Mouse (Mus musculus) gastrocnemius, postnatal 36 days (tissue): ENCODE results near the gene Atg10. TPM values are rescaled to one million over a fixed set of nuclear protein-coding genes. Genes with fewer than 3 reads are reported as not detected.
A peak's percentile ranks its signal among the peaks of the same experiment; 100 is the strongest.
"Not testable (repeated sequence)": the region's sequence is repeated elsewhere in the genome, so short reads cannot be mapped to it uniquely, and the experiment has no call there.

ENCODE experiments used
- DNase-seq, 2 experiments: peaks; one replicate each; pipeline ENCODE4 v3.0.0; 2022
- intact Hi-C: fragments of 180-260 bp; cut with DNase I; formaldehyde crosslinking; loops from one replicate; pipeline ENCODE4 v1.15.1; 2025
- total RNA-seq, 2 experiments: library from RNA; stranded (reverse); gene quantifications; 2 replicates each; pipeline ENCODE4 v1.2.3; 2021

Atg10 gene
- total RNA-seq, 2 experiments from 2014 or later: 7.9 to 11.1 TPM

DNA sequence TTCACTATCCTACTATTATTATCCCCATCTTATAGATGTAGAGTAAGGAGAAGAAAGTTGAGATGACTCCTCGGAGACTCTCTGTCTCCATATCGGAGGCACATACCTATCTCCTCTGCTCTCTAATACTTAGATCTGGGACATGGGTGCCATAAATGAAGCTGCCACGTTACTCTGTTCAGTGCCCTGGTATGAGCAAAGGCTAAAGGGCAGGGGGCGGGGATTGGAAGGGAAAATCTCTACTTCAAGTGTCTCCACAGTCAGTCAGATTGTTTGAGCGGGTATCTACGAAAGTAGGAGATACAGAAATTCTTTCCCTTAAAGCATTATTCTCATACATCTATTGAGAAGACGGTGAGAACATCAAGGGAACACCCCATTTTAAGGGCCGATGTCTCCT lies 257.8 kb downstream of the Atg10 start:
- no peak for DNase-seq
- intact Hi-C loops: loop anchor here (10.0 kb wide), 3 partner anchors 399 to 679 kb away; partner anchors contain the start of gene Ssbp2

DNA sequence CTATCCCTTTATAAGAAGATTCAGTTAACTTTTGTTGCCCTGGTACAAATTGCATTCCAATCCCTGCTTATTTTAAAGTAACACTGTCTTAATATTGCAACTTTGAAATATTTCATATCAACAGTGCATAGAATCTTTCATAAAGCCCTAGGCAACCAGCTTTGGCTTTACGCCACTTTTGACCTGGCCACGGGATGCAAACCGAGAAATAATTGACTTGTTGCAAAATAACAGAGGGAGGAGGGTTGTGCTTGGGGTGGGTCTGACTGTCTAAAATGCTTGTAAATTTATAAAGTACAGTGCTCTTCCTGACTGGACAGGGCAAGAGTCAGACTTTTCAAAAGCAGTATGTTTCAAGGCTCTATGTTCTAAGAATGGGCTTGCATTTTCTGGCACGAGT lies 259.3 kb downstream of the Atg10 start:
- intact Hi-C loops: loop anchor here (10.0 kb wide), 3 partner anchors 400 to 680 kb away; partner anchors contain the start of gene Ssbp2
- no peak for DNase-seq

DNA sequence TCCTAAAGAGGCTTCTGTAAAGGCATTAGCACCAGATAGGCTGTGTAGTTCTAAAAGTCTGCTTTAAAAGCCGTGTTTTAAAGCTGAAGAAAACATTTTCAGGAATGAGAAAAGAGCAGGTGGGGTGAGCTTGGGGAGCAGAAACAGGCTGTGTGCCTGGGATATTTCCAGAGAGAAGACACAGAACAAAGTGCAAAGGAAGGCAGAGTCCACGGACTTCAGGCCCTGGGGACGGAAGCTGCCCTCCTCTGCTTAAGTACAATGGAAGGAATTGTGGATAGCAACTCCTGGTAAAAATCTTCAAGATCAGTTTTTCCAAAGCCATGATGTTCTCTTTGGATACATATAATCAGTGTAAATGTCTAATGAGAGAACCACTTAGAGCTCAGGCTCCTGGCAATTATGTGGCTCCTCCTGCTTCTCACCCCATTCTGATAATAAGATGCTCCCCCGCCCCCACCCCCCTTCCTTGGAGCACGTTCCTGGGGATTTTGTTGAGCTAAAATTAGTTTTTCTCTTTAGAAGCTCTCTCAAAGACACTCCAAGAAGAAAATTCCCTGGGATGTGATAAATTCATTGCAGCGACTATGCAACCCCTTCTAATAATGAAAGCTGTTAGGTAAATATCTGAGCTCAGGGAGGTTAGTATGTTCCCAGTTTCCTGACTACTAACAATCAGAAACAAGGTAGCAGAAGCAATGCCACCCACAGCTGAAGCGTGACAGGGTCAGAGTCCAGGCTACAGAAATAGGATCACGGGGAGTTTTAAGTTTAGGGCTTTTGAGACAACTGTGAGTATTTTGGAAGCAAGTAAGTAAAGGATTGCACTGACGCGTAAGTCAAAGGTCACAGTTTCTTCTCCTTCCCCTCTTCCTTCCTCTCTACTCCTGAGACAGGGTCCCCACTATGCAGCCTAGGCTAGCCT lies 260.7 kb downstream of the Atg10 start:
- no peak for DNase-seq
- intact Hi-C loops: loop anchor here (10.0 kb wide), 3 partner anchors 402 to 682 kb away; partner anchors contain the start of gene Ssbp2

DNA sequence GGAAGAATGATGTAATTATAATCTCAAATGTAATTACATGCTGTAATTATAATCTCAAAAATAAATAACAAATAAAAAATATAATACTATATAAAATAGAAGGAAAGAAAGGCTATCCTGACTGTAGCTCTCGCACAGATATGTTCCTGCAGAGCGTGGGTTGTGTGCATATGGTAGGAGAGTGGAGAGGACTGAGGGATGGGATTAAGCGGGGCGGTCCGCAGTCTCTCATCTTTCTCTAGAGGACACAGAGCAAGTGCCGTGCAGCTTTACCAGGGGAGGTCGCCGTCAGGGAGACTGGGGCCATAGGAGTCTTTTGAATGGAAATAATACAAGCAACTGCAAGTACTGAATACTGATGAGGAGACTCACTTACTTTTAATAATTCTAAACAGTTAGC lies 263.2 kb downstream of the Atg10 start:
- intact Hi-C loops: loop anchor here (10.0 kb wide), 3 partner anchors 404 to 684 kb away; partner anchors contain the start of gene Ssbp2
- DNase-seq: no peak

DNA sequence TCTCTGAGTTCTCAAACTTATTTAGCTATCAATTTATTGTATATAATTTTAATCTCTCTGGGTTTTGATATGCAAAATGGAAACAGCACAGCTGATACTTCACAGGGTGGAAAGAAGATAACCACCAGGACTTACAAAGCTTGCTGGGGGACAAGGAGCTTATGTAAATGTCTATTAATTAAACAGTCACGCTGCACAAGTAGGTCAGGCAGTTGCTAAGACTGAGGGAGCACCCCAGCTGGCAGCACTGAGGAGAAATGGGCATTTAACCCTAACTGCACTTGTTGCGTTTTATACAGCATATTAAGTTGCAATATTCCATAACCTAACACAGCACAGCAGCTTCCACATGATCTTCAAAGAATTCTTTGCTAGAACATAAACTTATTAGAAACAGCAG lies 264.9 kb downstream of the Atg10 start:
- intact Hi-C loops: no loop called here
- DNase-seq: no peak

DNA sequence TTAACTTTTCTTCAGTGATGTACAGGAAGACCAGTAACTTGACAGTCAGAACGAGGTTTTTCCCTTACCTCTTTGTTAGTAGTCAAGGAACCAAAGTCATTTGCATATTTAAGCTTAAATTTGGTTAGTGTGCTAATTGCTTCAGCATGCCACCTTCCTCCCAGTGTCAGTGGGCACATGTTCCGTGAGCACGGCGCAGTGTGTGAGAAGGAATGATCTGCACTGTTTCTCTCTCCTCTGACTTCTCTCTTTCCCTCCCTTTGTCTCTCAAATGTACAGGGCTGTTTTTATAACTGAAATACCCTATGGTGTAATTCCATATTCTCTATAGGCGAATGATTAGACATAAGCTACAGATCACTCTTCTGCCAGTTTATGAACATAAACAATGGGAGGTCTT lies 284.2 kb downstream of the Atg10 start:
- DNase-seq: no peak
- intact Hi-C loops: loop anchor here (10.0 kb wide), 1 partner anchor 525 kb away; the partner anchor contains the start of gene Ssbp2

DNA sequence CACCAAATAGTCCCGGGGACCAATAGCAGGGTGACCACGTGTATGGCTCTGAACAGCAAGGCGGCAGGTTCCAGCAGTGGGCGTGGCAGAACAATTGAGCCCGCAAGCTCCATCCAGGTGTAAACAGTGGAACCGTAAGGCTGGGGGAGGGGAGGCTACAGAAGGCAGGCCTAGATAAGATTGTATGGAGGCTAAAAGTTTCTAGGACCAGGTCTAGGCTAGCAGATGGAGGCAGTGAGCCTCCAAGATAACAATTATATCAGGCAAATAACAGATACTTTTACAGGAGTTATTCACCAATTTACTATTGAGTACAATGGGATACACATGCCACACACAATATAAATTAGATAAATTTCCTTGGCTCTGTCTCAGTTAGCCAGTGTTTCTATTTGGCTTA lies 284.6 kb downstream of the Atg10 start:
- intact Hi-C loops: loop anchor here (10.0 kb wide), 1 partner anchor 526 kb away; the partner anchor contains the start of gene Ssbp2
- DNase-seq: no peak

DNA sequence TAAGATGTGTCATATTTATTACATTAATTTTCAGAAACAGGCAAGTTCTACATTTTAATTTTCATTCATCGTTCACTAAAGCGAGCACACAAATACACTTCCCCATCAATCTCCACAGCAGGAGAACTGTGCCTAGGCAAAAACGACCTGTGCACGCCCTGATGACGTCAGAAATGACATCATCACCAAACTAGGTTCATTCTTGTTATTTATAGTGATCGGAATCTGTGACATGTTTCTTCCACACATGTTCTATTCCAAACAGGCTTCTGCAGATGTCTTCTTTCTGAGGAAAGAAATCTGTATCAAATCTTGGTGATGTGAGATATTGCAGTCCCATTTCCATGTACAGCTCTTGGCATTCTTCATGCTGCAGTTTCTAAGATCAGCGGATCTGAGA lies 287.9 kb downstream of the Atg10 start:
- intact Hi-C loops: loop anchor here (10.0 kb wide), 1 partner anchor 529 kb away; the partner anchor contains the start of gene Ssbp2
- DNase-seq: no peak

DNA sequence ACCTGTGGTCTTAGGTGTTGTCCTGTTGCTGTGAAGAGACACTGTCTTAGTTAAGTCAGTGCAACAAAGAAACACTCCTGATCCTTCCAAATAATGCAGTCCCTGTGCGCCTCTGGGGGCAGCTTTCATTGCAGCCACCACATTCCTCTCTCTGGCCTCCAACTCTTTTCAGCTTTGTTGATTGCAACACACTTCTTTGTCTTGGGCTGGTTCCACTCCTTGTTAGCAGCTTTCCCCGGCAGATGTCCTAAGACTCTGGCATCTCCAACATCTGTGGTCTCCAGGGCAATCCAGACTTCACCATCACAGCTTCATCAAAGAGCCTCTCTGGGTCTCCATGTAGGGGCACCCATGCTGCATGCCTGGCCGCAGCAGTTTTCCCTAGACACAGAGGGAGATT lies 290.5 kb downstream of the Atg10 start:
- intact Hi-C loops: loop anchor here (5.0 to 10.0 kb wide), 2 partner anchors 532 to 704 kb away; partner anchors contain the start of gene Ssbp2
- DNase-seq: peak in 1 of 2 experiments; percentile 7

DNA sequence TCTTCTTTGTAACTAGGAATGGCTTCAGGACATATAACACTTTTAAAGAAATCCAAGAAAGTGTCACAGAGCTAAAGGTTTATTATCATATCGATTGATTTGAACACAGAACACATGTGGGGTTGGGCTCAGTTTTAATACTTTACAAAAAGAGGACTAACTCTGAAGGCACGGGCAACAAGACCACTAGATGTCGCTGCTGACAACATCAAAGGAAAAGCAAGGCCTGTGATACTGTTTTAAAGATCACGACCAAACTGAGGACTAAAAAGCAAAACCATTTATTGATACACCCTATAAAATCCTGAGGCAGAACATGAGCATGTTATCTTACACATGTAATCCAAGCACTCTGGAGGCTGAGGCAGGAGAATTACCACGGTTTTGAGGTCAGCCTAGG lies 293.9 kb downstream of the Atg10 start:
- intact Hi-C loops: loop anchor here (5.0 to 10.0 kb wide), 2 partner anchors 535 to 707 kb away; partner anchors contain the start of gene Ssbp2
- DNase-seq: peak; percentile 25 to 56

DNA sequence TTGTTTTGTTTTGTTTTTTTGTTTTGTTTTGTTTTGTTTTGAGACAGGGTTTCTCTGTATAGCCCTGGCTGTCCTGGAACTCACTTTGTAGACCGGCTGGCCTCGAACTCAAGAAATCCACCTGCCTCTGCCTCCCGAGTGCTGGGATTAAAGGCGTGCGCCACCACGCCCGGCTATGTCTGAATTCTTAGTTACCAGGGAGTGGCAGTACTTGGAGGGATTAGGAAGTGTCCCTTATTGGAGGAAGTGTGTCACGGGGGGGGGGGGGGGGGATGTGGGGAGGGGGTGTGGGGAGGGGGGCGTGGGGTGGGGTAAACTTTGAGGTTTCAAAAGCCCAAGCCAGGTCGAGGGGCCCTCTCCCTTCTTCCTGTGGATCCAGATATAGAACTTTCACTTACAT lies 295.5 kb downstream of the Atg10 start:
- intact Hi-C loops, DNase-seq: not testable (repeated sequence)

DNA sequence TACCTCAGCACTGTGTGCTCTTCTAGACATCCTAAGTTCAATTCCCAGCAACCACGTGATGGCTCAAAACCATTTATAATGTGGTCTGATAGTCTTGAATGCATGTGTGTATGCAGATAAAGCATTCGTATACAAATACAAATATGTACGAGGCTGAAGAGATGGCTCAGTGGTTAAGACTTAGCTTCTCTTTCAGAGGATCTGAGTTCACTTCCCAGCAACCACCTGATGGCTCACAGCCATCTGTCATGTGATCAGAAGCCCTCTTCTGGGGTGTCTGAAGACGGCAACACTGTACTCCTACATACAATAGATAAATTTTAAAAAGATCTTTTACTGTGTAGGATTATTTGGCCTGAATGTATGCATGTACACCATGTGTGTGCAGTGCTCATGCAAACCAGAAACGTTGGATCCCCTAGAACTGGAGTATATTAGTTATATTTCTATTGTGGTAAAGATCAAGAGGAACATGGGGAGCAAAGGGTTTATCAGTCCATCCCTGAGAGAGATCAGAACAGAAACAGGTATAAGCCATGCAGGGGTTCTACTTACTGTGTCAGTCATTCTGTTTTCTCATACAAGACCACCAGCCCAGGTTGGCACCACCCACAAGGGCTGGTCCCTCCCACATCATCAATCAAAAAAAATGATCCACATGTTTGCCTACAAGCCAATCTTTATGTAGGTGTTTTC lies 296.7 kb downstream of the Atg10 start:
- no peak for DNase-seq
- intact Hi-C loops: no loop called here

DNA sequence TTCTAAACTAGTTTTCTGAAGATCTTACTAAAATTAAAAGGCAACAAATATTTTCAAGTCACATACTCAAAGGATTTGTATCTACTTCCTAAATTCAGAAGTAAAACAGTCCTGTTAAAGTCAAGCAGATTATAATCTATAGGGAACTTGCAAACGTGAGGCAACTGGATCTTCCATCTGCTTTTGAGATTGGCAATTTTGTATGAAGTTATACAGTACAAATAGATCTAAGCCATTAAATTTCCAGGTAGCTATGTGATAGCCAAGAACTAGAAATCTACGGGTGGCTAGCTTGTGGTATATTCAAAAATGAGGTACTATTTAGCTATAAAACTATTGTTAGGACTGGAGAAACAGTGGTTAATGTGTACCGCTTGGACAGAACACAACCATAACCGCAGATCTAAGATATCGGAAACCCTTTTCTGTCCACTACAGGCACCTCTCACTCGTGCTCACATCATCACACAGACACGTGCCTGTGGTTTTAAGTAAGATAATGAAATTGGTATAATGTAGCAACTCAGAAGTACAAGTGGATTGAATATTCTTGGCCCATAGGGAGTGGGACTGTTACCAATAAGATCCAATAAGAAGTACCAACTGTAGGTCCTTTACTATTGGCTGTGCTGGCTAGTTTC lies 297.5 kb downstream of the Atg10 start:
- DNase-seq: no peak
- intact Hi-C loops: no loop called here

DNA sequence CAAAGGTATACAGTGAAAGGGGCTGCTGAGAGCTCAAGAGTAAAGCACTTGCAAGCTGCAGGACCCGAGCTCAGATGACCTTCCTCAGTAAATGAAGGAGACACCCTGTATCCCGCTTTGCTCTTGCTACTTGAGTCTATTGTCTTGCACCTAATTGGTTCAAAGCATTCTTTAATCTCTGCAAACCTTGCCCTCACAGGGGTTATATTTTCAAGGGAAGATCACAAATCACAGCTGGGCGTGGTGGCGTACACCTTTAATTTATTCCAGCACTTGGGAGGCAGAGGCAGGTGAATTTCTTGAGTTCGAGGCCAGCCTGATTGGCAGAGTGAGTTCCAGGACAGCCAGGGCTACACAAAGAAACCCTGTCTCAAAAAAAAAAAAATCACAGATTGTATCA lies 298.6 kb downstream of the Atg10 start:
- intact Hi-C loops: no loop called here
- DNase-seq: no peak

DNA sequence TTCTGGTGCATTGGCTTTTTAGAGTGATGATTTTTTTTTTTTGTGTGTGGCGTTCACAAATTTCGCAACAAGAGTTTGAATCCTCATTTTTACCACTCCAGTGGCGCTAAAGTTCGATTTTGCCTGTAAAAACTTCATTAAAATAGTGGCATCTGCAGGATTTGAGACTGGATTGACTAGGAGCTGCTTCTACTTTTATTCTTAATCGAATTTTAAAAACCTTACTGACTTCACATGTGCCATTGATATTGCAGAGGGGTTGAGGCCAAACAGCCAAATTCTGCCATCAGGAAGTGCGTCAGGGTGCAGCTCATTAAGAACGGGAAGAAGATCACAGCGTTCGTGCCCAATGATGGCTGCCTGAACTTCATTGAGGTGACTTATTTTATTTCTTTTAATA lies 299.7 kb downstream of the Atg10 start:
- no peak for DNase-seq
- intact Hi-C loops: no loop called here

DNA sequence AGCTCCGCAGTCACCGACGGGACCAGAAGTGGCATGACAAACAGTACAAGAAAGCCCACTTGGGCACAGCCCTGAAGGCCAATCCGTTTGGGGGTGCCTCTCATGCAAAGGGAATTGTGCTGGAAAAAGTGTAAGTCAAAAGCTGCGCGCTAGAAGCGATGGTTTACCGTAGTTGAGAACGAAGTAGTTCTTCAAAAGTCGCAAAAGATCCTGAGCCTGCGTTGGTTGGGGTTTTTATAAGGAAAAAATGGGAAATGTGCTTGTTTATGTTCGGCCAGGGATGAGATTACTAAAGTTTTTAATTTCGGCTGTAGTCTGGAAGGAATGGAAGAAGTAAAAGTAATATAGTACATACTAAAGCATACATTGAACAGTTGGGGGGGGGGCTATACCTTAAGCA lies 300.2 kb downstream of the Atg10 start:
- intact Hi-C loops: not testable (repeated sequence)

DNA sequence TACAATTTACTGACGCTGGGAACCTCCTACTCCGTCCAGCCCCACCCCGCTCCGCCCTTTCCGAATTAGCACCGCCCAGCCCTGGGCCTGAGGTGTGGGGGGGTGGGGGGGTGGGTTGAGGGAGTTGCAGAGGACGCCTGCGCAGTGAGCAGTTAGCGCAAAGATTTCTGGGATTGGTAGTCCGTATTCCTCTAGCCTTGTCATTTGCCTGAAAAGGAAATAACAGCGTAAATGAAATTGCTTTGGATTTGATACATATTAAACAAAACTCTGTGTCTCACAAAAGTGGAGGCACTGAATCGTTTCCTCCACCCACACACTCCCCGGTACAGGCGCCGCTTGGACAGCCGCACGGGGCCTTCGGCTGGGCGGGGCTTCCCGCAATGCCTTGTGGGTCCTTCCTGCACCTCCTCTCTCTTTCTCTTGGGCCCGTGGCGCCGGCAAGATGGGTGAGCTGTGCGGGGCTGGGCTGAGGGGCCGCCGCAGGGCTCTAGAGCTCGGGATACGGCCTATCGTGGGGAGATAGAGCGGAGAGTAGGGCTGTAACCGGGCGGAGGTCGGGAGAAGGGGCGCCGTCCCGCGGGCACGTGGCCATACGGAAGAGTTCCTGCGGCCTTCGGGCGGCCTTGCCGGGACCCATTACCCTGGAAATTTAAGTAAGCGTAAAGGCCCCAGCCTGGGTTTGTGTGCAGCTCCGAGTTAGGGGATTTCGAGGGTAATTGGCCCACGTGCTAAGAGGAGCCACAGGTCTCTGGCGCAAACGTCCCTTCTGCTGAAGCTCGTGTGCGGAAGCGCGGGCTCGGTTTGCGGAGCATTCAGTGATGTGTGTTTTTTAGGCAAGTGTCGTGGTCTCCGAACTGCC lies 300.8 kb downstream of the Atg10 start, which contains the start of gene Rps23:
Gene Rps23 (plus strand): TSS at position 208 of the 862 bp plus-strand sequence.
- intact Hi-C loops: no loop called here

More for the DNA sequence above, 300.2 kb downstream of the Atg10 start:
- DNase-seq: not testable (repeated sequence)

DNA sequence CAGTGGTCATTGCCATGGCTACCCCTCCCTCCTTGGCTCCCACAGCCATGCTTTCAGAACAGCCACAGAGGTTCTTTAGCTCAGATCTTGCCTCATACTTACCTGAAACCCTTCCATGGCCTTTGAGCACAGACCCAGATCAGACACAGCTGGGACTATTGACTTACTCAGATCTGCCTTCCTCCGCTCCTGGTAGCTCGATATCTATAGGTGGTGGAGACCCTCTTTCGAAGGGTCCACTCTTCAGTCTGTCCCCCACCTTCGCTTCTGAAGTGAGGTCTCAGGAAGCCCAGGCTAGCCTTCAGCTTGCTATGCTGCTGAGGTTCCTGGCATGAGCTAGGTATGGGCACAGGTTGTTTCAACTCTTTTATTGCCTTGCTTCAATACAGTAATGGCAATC lies 309.0 kb downstream of the Atg10 start:
- intact Hi-C loops: no loop called here
- DNase-seq: no peak

More for the DNA sequence above, 300.8 kb downstream of the Atg10 start, which contains the start of gene Rps23:
- peak; percentile 85 to 90 for DNase-seq

DNA sequence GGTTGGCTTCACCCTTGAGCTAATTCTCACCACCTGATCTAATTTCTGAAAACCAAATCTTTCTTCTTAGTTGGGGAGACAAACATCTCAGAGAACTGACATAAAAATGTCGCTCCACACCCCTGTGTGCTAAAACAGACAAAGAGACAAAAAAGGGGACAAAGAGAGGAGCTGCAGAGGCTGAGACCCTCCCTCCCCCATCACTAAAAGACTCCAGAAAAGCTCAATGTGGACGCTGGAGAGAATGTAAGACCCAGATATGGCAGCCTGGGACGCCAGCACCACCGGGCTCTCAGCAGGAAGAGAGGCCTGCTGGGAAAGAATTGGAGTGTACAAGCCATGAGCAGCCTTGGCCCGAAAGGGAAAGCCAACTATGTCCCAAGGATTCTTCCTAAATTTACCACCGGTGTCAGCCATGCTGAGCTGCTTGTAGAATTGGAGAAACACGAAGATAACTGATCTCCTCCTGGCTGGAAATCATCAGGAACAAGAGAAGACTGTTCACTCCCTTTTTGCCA lies 310.0 kb downstream of the Atg10 start:
- DNase-seq: no peak
- intact Hi-C loops: no loop called here
